Mouse (Mus musculus): ENCODE results near the gene Col23a1. TPM values are rescaled to one million over a fixed set of nuclear protein-coding genes. Genes with fewer than 3 reads are reported as not detected.
"Not testable (repeated sequence)": the region's sequence is repeated elsewhere in the genome, so short reads cannot be mapped to it uniquely, and the experiment has no call there.

Col23a1 gene
- polyA plus RNA-seq, 1 experiment from 2014 or later, result 1.7 TPM

DNA sequence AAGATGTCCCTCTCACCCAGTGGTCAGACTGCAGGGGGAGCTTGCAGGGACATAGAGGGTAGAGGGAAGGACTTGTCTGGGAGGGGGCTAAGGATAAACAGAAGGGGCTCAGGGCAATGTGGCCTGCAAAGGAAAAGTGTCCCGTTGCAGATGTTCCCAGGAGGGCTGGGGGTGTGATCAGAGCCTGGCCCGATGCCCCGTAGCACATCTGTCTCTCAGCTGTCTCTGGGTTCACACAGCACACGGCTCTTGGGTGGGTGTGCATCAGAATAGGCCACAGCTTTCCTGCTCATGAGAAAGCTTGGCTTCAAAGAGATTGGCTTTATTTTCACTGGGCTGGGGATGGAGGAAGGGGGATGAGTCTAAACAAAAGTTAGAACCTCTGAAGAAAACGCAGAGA lies 62.1 kb downstream of the Col23a1 start:
- no peaks in the 10 kb centered on the region for H3K27me3 ChIP-seq
- H3K4me2 ChIP-seq, result no peak overlapping the region
- no peak overlapping the region for H3K27ac ChIP-seq
- no peaks in the 10 kb centered on the region for H3K9me3 ChIP-seq (replicated peaks)
- no peak for ATAC-seq
- 78% methylated on average over 5 of the region's 5 CpGs for WGBS
- no peaks in the 10 kb centered on the region for H3K36me3 ChIP-seq (ENCODE audit: poor library complexity, severe bottlenecking)
- no peak overlapping the region for H3K9ac ChIP-seq
- H3K4me1 ChIP-seq, result no peaks in the 10 kb centered on the region
- H3K4me3 ChIP-seq, result no peak overlapping the region

DNA sequence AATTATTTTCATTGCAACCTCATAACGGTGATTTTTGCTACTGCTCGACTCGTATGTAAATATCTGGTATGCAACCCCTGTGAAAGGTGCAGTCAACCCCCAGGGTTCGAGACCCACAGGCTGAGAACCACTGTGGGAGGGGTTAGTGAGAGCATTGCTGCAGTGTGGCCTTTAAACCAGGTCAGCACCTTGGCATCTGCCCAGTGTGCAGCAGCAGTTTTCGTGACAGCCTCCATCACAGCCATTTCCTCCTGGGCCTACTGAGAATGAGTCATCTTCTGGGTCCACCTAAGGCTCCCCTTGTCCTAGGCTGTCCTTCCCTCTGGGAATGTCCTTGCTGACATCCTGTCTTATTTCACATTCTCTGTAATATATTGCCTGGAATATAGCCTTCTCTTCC lies 64.0 kb downstream of the Col23a1 start:
- Histone ChIP-seq H3K27ac (no peak overlapping the region), H3K4me1 (no peaks in the 10 kb centered on the region), H3K27me3 (no peaks in the 10 kb centered on the region), H3K4me2 (no peak overlapping the region), H3K36me3 (ENCODE audit: poor library complexity, severe bottlenecking) (no peaks in the 10 kb centered on the region), H3K9me3 (replicated peaks) (no peaks in the 10 kb centered on the region), H3K9ac (no peak overlapping the region), H3K4me3 (no peak overlapping the region)
- ATAC-seq, result no peak
- WGBS, result 92% methylated on average over 5 of the region's 5 CpGs

DNA sequence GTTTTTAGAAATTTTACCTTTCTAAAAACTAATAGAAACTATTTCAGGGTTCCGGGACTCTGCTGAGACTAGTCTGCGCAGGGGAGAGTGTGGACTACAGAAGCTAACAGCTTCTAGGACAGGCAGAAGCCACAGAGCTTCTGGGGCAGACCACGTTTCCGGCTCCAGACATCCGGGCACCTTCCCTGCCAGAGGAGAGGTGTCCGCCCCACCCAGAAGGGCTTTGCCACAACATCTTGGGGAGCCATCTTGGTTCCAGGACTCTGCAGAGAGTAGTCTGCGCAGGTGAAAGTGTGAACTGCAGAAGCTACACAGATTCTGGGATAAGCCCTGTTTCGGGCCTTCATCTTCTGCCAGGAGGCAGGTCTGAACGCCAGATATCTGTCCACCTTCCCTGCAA lies 69.3 kb downstream of the Col23a1 start:
- H3K4me2 ChIP-seq; ATAC-seq; H3K27me3 ChIP-seq; H3K27ac ChIP-seq; H3K9ac ChIP-seq; H3K36me3 ChIP-seq (ENCODE audit: poor library complexity, severe bottlenecking); H3K4me3 ChIP-seq; H3K9me3 ChIP-seq (replicated peaks); H3K4me1 ChIP-seq: not testable (repeated sequence)
- WGBS, result 97% methylated on average over 9 of the region's 9 CpGs

DNA sequence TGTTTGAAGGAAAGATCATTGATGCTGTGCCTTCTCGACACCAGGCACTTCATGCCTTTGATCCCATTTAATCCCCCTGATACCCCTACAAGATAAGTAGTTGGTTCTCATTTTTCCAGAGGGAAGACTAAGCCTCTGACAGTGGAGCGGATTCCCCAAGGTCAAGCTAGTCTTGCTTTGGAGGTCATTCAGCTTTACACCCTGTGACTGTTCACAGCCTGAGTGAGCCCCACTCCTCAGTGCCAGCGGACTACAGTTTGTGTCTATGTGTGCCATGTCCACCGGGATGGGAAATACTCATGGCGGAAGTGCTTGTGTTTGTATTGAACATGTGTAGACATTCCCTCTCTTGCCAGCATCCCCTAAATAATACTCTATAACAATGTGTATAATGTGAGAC lies 74.6 kb downstream of the Col23a1 start:
- Histone ChIP-seq H3K4me1 (no peaks in the 10 kb centered on the region), H3K27ac (no peak overlapping the region), H3K4me3 (no peak overlapping the region), H3K9ac (no peak overlapping the region), H3K36me3 (ENCODE audit: poor library complexity, severe bottlenecking) (no peaks in the 10 kb centered on the region), H3K9me3 (replicated peaks) (no peaks in the 10 kb centered on the region), H3K4me2 (no peak overlapping the region), H3K27me3 (no peaks in the 10 kb centered on the region)
- ATAC-seq, result no peak
- 84% methylated on average over 5 of the region's 5 CpGs for WGBS

DNA sequence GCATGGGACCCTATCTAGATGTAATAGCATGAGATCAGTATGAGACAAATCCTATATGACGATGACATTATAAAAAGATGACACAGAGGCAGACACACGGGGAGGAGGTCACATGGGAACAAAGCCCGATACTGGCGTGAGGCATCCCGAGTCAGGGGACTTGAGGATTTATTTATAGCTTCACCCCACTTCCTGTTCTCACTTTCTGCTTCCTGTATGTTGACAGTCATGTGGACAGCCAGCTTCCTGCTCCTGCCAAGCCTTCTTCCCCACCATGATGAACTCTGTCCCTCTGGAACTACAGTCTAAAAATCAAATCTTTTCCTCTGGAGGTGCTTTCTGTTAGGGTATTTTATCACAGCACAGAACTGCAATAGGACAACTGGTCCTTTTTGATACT lies 77.6 kb downstream of the Col23a1 start:
- H3K27ac ChIP-seq, result no peak overlapping the region
- no peak overlapping the region for H3K9ac ChIP-seq
- ATAC-seq, result no peak
- H3K4me2 ChIP-seq, result no peak overlapping the region
- 91% methylated on average over 5 of the region's 5 CpGs for WGBS
- no peaks in the 10 kb centered on the region for H3K9me3 ChIP-seq (replicated peaks)
- no peaks in the 10 kb centered on the region for H3K27me3 ChIP-seq
- H3K36me3 ChIP-seq (ENCODE audit: poor library complexity, severe bottlenecking), result no peaks in the 10 kb centered on the region
- H3K4me3 ChIP-seq, result no peak overlapping the region
- H3K4me1 ChIP-seq, result no peaks in the 10 kb centered on the region

DNA sequence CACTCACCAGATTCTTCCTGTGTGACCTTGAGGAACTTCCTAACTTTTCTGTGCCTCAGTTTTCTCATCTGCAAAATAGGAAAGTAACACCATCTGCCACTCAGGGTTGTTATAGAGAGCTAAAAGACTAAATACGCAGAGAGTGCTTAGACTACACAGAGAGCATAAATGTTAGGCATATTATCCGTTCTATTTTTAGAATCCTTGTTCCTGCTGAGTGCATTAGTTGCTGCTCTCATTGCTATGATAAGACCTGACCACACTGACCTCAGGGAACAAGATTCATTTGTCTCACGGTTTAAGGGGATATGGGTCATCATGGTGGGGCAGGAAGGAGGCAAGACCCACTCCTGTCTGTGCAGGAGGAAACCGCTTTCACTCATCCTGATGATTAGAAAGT lies 80.6 kb downstream of the Col23a1 start:
- Histone ChIP-seq H3K9ac (no peak overlapping the region), H3K4me3 (no peak overlapping the region), H3K4me2 (no peak overlapping the region), H3K4me1 (no peaks in the 10 kb centered on the region), H3K27ac (no peak overlapping the region), H3K36me3 (ENCODE audit: poor library complexity, severe bottlenecking) (no peaks in the 10 kb centered on the region), H3K9me3 (replicated peaks) (no peaks in the 10 kb centered on the region), H3K27me3 (no peaks in the 10 kb centered on the region)
- 79% methylated on average over 4 of the region's 4 CpGs for WGBS
- ATAC-seq, result no peak

DNA sequence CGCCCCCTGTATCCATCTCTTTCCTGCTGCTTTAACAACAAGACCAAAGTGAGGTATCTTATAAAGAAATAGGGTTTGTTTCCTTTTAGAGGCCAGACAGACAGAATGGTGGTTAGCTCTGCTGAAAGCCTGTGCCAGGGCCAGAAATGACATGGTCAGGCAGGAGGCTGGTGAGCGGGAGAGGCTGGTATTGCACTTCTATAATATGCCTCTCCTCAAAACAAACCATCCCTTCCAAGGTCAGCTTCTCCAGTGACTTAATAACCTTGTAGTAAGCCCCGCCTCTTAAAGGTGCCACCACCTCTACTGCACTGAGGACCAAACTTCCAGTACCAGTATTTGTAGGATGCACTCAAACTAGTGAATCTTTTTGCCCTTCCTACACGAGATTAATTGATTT lies 81.6 kb downstream of the Col23a1 start:
- ATAC-seq, result no peak

DNA sequence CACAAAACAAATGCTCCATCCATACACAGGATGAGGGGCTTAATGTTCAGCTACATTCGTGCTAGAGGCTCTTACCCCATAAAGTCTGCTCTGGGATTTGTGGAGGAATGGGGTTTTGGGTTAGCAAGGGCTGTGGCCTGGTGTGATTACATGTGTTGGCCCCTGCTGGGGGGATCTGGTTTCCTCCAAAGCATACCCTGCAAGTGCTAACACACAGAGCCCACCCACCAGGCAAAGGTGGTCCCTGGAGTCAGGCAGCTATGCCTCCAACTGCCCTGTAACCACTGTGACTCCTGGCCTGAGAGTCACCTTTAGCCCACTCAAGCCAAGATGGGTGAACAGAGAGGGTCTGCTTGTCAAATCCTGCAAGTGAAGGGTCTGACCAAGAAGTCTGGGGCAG lies 82.2 kb downstream of the Col23a1 start:
- H3K4me1 ChIP-seq, result no peaks in the 10 kb centered on the region
- H3K27me3 ChIP-seq, result no peaks in the 10 kb centered on the region
- WGBS, result 88% methylated on average over 1 of the region's 1 CpGs
- H3K27ac ChIP-seq, result no peak overlapping the region
- H3K9me3 ChIP-seq (replicated peaks), result no peaks in the 10 kb centered on the region
- no peaks in the 10 kb centered on the region for H3K36me3 ChIP-seq (ENCODE audit: poor library complexity, severe bottlenecking)
- H3K4me3 ChIP-seq, result no peak overlapping the region
- H3K9ac ChIP-seq, result no peak overlapping the region
- no peak overlapping the region for H3K4me2 ChIP-seq
- ATAC-seq, result no peak

More for the DNA sequence above, 81.6 kb downstream of the Col23a1 start:
- WGBS, result 77% methylated on average over 4 of the region's 4 CpGs
- no peak overlapping the region for H3K9ac ChIP-seq
- H3K4me3 ChIP-seq, result no peak overlapping the region
- H3K4me1 ChIP-seq, result no peaks in the 10 kb centered on the region
- no peaks in the 10 kb centered on the region for H3K36me3 ChIP-seq (ENCODE audit: poor library complexity, severe bottlenecking)
- H3K9me3 ChIP-seq (replicated peaks), result no peaks in the 10 kb centered on the region
- no peaks in the 10 kb centered on the region for H3K27me3 ChIP-seq
- H3K27ac ChIP-seq, result no peak overlapping the region
- H3K4me2 ChIP-seq, result no peak overlapping the region

DNA sequence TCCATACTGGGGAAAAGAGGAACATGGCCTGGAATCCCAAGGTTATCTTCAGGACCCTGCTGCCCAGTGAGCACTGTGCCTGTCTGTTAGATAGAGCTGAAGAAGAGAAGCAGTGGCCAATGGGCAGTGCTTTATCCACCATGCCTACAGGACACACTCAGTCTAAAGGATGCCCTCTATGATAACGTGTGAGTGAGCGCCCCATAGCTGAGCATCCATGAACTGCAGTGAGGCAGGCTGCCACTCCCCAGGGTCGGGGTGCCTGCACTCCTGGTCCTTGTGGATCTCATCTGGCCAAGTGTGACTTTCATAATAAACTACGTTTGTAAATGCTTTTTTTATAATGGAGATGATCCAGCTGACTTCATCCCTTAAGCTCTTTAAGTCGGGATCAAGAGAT lies 87.5 kb downstream of the Col23a1 start:
- Histone ChIP-seq H3K36me3 (ENCODE audit: poor library complexity, severe bottlenecking) (no peaks in the 10 kb centered on the region), H3K9me3 (replicated peaks) (no peaks in the 10 kb centered on the region), H3K4me1 (no peaks in the 10 kb centered on the region), H3K9ac (no peak overlapping the region), H3K4me3 (no peak overlapping the region), H3K27me3 (no peaks in the 10 kb centered on the region), H3K4me2 (no peak overlapping the region), H3K27ac (no peak overlapping the region)
- ATAC-seq, result no peak
- WGBS, result 64% methylated on average over 5 of the region's 5 CpGs

DNA sequence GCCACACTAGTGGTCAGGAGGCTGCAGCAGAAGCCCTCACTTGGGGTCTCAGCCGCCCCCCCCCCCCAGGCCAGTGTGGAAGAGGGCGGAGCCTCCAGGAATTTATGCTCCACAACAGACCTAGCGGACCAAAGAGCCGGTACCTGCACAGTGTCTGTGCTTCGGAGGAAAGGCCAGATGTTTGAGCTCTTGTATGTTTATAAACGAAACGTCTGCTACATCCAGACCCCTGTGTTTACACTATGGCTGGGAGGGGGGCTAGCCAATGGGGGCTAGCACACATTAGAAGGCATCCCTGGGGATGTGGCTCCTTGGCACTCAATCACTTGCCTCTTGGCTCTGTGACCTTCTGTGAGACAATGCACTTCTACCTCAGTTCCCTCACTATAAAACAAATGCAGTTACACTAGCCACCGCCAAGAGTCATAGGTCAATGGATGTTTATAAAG lies 99.2 kb downstream of the Col23a1 start:
- H3K4me2 ChIP-seq, result no peak overlapping the region
- no peaks in the 10 kb centered on the region for H3K36me3 ChIP-seq (ENCODE audit: poor library complexity, severe bottlenecking)
- H3K9ac ChIP-seq, result no peak overlapping the region
- H3K27ac ChIP-seq, result no peak overlapping the region
- no peaks in the 10 kb centered on the region for H3K27me3 ChIP-seq
- no peak for ATAC-seq
- H3K9me3 ChIP-seq (replicated peaks), result no peaks in the 10 kb centered on the region
- WGBS, result 66% methylated on average over 8 of the region's 8 CpGs
- H3K4me1 ChIP-seq, result 0 out of 2 replicates have a peak, but pooled peaks cover 5% of the 10 kb centered on the region
- no peak overlapping the region for H3K4me3 ChIP-seq

DNA sequence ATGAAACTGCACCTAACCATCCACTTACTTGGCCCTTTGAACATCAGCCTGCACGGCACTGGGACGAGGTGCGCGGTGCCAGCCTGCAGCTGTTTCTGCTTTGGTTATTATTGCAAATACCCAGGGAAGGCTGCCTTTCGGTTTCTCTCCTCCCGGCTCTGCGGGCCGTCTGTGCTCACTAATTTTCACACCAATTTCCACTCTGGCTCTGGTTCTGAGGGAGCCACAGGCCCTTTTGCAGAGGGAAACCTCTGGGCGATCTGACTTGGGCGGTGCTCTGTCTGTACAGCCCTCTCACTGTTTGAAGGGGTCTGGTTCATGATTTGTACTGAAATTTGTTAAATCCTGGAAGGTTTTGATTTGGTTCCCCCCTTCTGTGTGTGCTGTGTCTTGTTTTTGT lies 100.0 kb downstream of the Col23a1 start:
- Histone ChIP-seq H3K9me3 (replicated peaks) (no peaks in the 10 kb centered on the region), H3K27ac (no peak overlapping the region)
- WGBS, result 79% methylated on average over 10 of the region's 10 CpGs

DNA sequence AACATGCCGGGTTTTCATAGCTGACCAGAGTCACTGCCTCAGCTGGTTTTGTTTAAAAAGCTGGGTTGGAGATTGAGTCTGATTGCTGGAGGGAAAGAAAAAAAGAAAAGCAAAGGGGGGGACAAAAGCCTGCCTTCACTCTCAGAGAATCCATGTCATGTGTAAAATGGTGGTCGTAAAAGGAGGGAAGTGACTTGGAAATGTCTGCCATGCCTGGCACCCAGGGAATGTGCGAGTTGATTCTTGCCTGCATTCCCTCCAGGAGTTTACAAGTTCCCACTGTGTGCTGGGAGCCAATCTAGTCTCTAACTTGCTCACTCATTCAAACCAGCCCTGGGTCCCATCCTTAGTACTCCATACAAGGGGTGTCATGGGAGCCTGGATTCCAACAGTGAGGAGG lies 100.8 kb downstream of the Col23a1 start:
- no peaks in the 10 kb centered on the region for H3K36me3 ChIP-seq (ENCODE audit: poor library complexity, severe bottlenecking)
- 0 out of 2 replicates have a peak, but pooled peaks cover 5% of the 10 kb centered on the region for H3K4me1 ChIP-seq
- no peak overlapping the region for H3K4me3 ChIP-seq
- no peak overlapping the region for H3K9ac ChIP-seq
- no peaks in the 10 kb centered on the region for H3K9me3 ChIP-seq (replicated peaks)
- no peak overlapping the region for H3K4me2 ChIP-seq
- no peak for ATAC-seq
- 76% methylated on average over 3 of the region's 3 CpGs for WGBS
- H3K27ac ChIP-seq, result no peak overlapping the region
- no peaks in the 10 kb centered on the region for H3K27me3 ChIP-seq

More for the DNA sequence above, 100.0 kb downstream of the Col23a1 start:
- Histone ChIP-seq H3K9ac (no peak overlapping the region), H3K4me3 (no peak overlapping the region), H3K4me2 (no peak overlapping the region), H3K36me3 (ENCODE audit: poor library complexity, severe bottlenecking) (no peaks in the 10 kb centered on the region), H3K27me3 (no peaks in the 10 kb centered on the region), H3K4me1 (0 out of 2 replicates have a peak, but pooled peaks cover 5% of the 10 kb centered on the region)
- no peak for ATAC-seq

DNA sequence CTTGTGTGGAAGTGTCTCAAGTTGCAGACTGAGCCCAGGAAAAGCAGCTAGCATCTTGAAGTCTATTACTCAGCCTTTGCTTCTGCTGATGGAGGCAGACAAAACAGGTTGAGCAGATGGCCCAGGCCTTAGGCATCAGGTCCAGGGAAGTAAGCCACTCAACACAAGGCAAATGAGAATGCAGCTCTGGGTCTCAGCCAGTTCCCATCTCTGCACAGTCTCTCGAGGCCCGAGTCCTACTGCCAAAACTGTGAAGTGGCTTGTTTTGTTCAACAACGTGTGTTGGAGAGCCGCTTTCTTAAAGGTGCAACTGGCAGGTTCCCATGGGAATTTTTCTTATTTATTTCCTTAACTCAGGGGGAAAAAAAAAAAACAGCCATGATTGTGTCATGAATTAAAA lies 101.8 kb downstream of the Col23a1 start:
- Histone ChIP-seq H3K4me1 (0 out of 2 replicates have a peak, but pooled peaks cover 5% of the 10 kb centered on the region), H3K27ac (no peak overlapping the region), H3K4me3 (no peak overlapping the region), H3K4me2 (no peak overlapping the region), H3K9me3 (replicated peaks) (no peaks in the 10 kb centered on the region), H3K36me3 (ENCODE audit: poor library complexity, severe bottlenecking) (no peaks in the 10 kb centered on the region), H3K9ac (no peak overlapping the region), H3K27me3 (no peaks in the 10 kb centered on the region)
- WGBS, result 72% methylated on average over 4 of the region's 4 CpGs
- peak; percentile 68; the same call in 1 of the 2 replicates for ATAC-seq

Measured in forebrain, embryonic 13.5 days (tissue).